Mouse (Mus musculus): ENCODE measurements around the gene Galnt4. TPM values are rescaled to one million over a fixed set of nuclear protein-coding genes. Genes with fewer than 3 reads are reported as not detected.

The Galnt4 gene
- polyA plus RNA-seq, 1 experiment from 2014 or later, result 5.1 TPM

- H3K9me3 ChIP-seq, result no peaks in the 10 kb centered on the region
- no peak overlapping the region for H3K4me3 ChIP-seq (replicated peaks)
- H3K36me3 ChIP-seq (replicated peaks), result no peaks in the 10 kb centered on the region
- H3K9ac ChIP-seq, result no peak overlapping the region
- H3K4me2 ChIP-seq, result no peak overlapping the region
- no peaks in the 10 kb centered on the region for H3K27me3 ChIP-seq
- 74% methylated on average over 2 of the region's 2 CpGs for WGBS
- no peak for ATAC-seq (ENCODE audit: low FRiP score)
- no peak overlapping the region for H3K27ac ChIP-seq
- no peaks in the 10 kb centered on the region for H3K4me1 ChIP-seq
These were observed 14.6 kb upstream of the Galnt4 start for GRCm38 (mm10) chr10:99093364-99093763.

GRCm38 (mm10) chr10:99095114-99095513 lies 12.8 kb upstream of the Galnt4 start:
- no peaks in the 10 kb centered on the region for H3K36me3 ChIP-seq (replicated peaks)
- H3K9me3 ChIP-seq, result no peaks in the 10 kb centered on the region
- H3K27ac ChIP-seq, result no peak overlapping the region
- no peaks in the 10 kb centered on the region for H3K4me1 ChIP-seq
- no peak overlapping the region for H3K4me3 ChIP-seq (replicated peaks)
- H3K4me2 ChIP-seq, result no peak overlapping the region
- WGBS, result 81% methylated on average over 2 of the region's 2 CpGs
- no peak for ATAC-seq (ENCODE audit: low FRiP score)
- no peaks in the 10 kb centered on the region for H3K27me3 ChIP-seq
- no peak overlapping the region for H3K9ac ChIP-seq

GRCm38 (mm10) chr10:99097374-99097773 lies 10.6 kb upstream of the Galnt4 start:
- H3K27ac ChIP-seq, result no peak overlapping the region
- WGBS, result 83% methylated on average over 10 of the region's 10 CpGs
- no peak for ATAC-seq (ENCODE audit: low FRiP score)

GRCm38 (mm10) chr10:99105522-99105921 lies 2.4 kb upstream of the Galnt4 start:
- H3K4me2 ChIP-seq, result peak overlapping the region; percentile 90
- 79% methylated on average over 3 of the region's 3 CpGs for WGBS
- no peak overlapping the region for H3K27ac ChIP-seq
- no peaks in the 10 kb centered on the region for H3K9me3 ChIP-seq
- no peak overlapping the region for H3K9ac ChIP-seq
- ATAC-seq (ENCODE audit: low FRiP score), result no peak
- H3K4me3 ChIP-seq (replicated peaks), result no peak overlapping the region
- H3K4me1 ChIP-seq, result peaks cover 28% of the 10 kb centered on the region
- H3K27me3 ChIP-seq, result no peaks in the 10 kb centered on the region
- peaks cover 17% of the 10 kb centered on the region for H3K36me3 ChIP-seq (replicated peaks)

More at GRCm38 (mm10) chr10:99097374-99097773, 10.6 kb upstream of the Galnt4 start:
- Histone ChIP-seq H3K36me3 (replicated peaks) (no peaks in the 10 kb centered on the region), H3K4me3 (replicated peaks) (no peak overlapping the region), H3K4me2 (no peak overlapping the region), H3K9me3 (no peaks in the 10 kb centered on the region), H3K9ac (no peak overlapping the region), H3K27me3 (no peaks in the 10 kb centered on the region), H3K4me1 (no peaks in the 10 kb centered on the region)

- Histone ChIP-seq H3K27me3 (no peaks in the 10 kb centered on the region), H3K4me3 (replicated peaks) (peak overlapping the region; percentile 95), H3K9me3 (no peaks in the 10 kb centered on the region), H3K9ac (peak overlapping the region; percentile 87), H3K4me1 (peaks cover 33% of the 10 kb centered on the region), H3K27ac (no peak overlapping the region), H3K36me3 (replicated peaks) (peaks cover 20% of the 10 kb centered on the region), H3K4me2 (peak overlapping the region; percentile 90)
- WGBS, result 30% methylated on average over 8 of the region's 8 CpGs
- ATAC-seq (ENCODE audit: low FRiP score), result no peak; the same call in 1 of the 2 replicates
These were observed 1.7 kb upstream of the Galnt4 start for GRCm38 (mm10) chr10:99106311-99106702.

- no peaks in the 10 kb centered on the region for H3K9me3 ChIP-seq
- peak within 1 kb of the TSS; percentile 87 for H3K9ac ChIP-seq
- H3K36me3 ChIP-seq (replicated peaks), result peaks cover 20% of the 10 kb centered on the region
- peaks cover 35% of the 10 kb centered on the region for H3K4me1 ChIP-seq
- H3K4me2 ChIP-seq, result peak within 1 kb of the TSS; percentile 90
- peak within 1 kb of the TSS; percentile 95 for H3K4me3 ChIP-seq (replicated peaks)
- peak within 1 kb of the TSS; percentile 90 for H3K27ac ChIP-seq
- H3K27me3 ChIP-seq, result no peaks in the 10 kb centered on the region
- under 1% methylated on average over 99 of the region's 106 CpGs for WGBS
- ATAC-seq (ENCODE audit: low FRiP score), result peak; percentile 96
These were observed 992 bp upstream of the Galnt4 start, which contains the start of gene Poc1b for GRCm38 (mm10) chr10:99106703-99107631. Poc1b (plus strand) TSS chr10:99107036.

GRCm38 (mm10) chr10:99108431-99108982 lies 548 bp downstream of the Galnt4 start:
- peak overlapping the region; percentile 90 for H3K4me2 ChIP-seq
- H3K36me3 ChIP-seq (replicated peaks), result peaks cover 20% of the 10 kb centered on the region
- no peak overlapping the region for H3K27ac ChIP-seq
- H3K27me3 ChIP-seq, result no peaks in the 10 kb centered on the region
- H3K9me3 ChIP-seq, result no peaks in the 10 kb centered on the region
- H3K9ac ChIP-seq, result peak overlapping the region; percentile 87
- peak overlapping the region; percentile 95 for H3K4me3 ChIP-seq (replicated peaks)
- ATAC-seq (ENCODE audit: low FRiP score), result no peak
- H3K4me1 ChIP-seq, result peaks cover 36% of the 10 kb centered on the region
- 34% methylated on average over 12 of the region's 12 CpGs for WGBS

GRCm38 (mm10) chr10:99113533-99113932 lies 5.6 kb downstream of the Galnt4 start:
- H3K36me3 ChIP-seq (replicated peaks), result peaks cover 22% of the 10 kb centered on the region
- H3K9ac ChIP-seq, result no peak overlapping the region
- 57% methylated on average over 3 of the region's 3 CpGs for WGBS
- no peaks in the 10 kb centered on the region for H3K27me3 ChIP-seq
- no peak overlapping the region for H3K4me3 ChIP-seq (replicated peaks)
- H3K9me3 ChIP-seq, result no peaks in the 10 kb centered on the region
- H3K27ac ChIP-seq, result no peak overlapping the region
- H3K4me1 ChIP-seq, result peaks cover 26% of the 10 kb centered on the region
- H3K4me2 ChIP-seq, result no peak overlapping the region
- ATAC-seq (ENCODE audit: low FRiP score), result no peak

GRCm38 (mm10) chr10:99114295-99114694 lies 6.3 kb downstream of the Galnt4 start:
- no peaks in the 10 kb centered on the region for H3K27me3 ChIP-seq
- H3K9ac ChIP-seq, result no peak overlapping the region
- no peak for ATAC-seq (ENCODE audit: low FRiP score)
- H3K36me3 ChIP-seq (replicated peaks), result peaks cover 16% of the 10 kb centered on the region
- no peaks in the 10 kb centered on the region for H3K9me3 ChIP-seq
- H3K27ac ChIP-seq, result no peak overlapping the region
- no peak overlapping the region for H3K4me3 ChIP-seq (replicated peaks)
- 87% methylated on average over 8 of the region's 8 CpGs for WGBS
- no peak overlapping the region for H3K4me2 ChIP-seq
- peaks cover 19% of the 10 kb centered on the region for H3K4me1 ChIP-seq

- no peak overlapping the region for H3K4me2 ChIP-seq
- no peak overlapping the region for H3K4me3 ChIP-seq (replicated peaks)
- 0 out of 2 replicates have a peak overlapping the region, but pooled peaks have one; percentile 42 for H3K27ac ChIP-seq
- no peaks in the 10 kb centered on the region for H3K27me3 ChIP-seq
- H3K9ac ChIP-seq, result no peak overlapping the region
- WGBS, result 68% methylated on average over 18 of the region's 18 CpGs
- ATAC-seq (ENCODE audit: low FRiP score), result no peak
- no peaks in the 10 kb centered on the region for H3K9me3 ChIP-seq
- H3K36me3 ChIP-seq (replicated peaks), result peaks cover 5% of the 10 kb centered on the region; the same call in 1 of the 2 replicates
- H3K4me1 ChIP-seq, result peaks cover 17% of the 10 kb centered on the region
These were observed 7.7 kb downstream of the Galnt4 start for GRCm38 (mm10) chr10:99115471-99116236.

GRCm38 (mm10) chr10:99116237-99116632 lies 8.3 kb downstream of the Galnt4 start:
- Histone ChIP-seq H3K9me3 (no peaks in the 10 kb centered on the region), H3K9ac (no peak overlapping the region), H3K4me1 (peaks cover 13% of the 10 kb centered on the region), H3K36me3 (replicated peaks) (0 out of 2 replicates have a peak, but pooled peaks cover 2% of the 10 kb centered on the region), H3K27ac (no peak overlapping the region), H3K4me3 (replicated peaks) (no peak overlapping the region), H3K4me2 (no peak overlapping the region), H3K27me3 (no peaks in the 10 kb centered on the region)
- WGBS, result 76% methylated on average over 8 of the region's 8 CpGs
- ATAC-seq (ENCODE audit: low FRiP score), result no peak
